Comparison of ENCODE assay signal across 8 mouse cellular contexts in the genomic region with DNA sequence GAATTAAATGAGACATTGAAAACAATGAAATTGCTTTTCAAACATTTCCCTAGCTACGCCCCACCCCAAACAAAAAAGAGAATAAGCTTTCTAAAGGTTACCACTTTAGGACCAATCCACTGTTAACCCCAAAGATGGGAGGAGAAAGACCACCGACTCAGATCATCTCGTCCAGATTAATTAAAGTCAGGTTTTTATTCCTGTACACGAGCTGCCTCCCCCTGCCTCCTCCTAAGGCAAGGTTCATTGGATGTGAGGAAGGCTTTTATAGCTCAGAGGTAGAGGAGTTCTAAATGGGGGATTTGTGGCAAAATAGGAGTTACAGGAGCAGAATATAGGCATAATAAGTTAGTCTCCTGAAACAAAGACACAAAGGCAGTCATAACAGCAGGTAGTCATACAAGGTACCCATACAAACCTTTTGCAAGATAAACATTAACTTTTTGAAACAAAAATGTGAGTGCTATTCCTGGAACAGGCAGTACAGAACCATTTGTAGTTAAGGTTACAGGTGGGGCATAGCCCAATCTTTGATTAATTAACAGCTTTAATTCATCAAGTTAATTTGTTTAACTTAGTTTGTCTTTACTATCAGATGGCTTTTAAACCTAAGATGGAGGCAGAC. TPM values are rescaled to one million over a fixed set of nuclear protein-coding genes. Genes with fewer than 3 reads are reported as not detected.
DNase-seq lines count a peak whose midpoint lies in the region; ATAC-seq lines count a peak whose summit lies in the region.

No protein-coding gene starts in this region.

- no peak; the same call in 1 of the 2 replicates for ATAC-seq in hindbrain, embryonic 14.5 days (ENCODE audit: low FRiP score)
- ATAC-seq in midbrain, embryonic 15.5 days (replicated peaks) = peak; percentile 13

- H3K27ac ChIP-seq in embryonic facial prominence, embryonic 10.5 days (replicated peaks) = peak overlapping the region; percentile 91
- H3K27ac ChIP-seq in hindbrain, embryonic 14.5 days = peak overlapping the region; percentile 10; the same call in 1 of the 2 replicates
- H3K27ac ChIP-seq in midbrain, embryonic 15.5 days = peak overlapping the region; percentile 82

- H3K4me3 ChIP-seq in embryonic facial prominence, embryonic 10.5 days = peak overlapping the region; percentile 86
- no peak overlapping the region for H3K4me3 ChIP-seq in hindbrain, embryonic 14.5 days (replicated peaks; ENCODE audit: low read length)
- H3K4me3 ChIP-seq in midbrain, embryonic 15.5 days = no peak overlapping the region

- peak overlapping the region; percentile 43 for H3K4me2 ChIP-seq in hindbrain, embryonic 14.5 days (replicated peaks)
- peak overlapping the region; percentile 42 for H3K4me2 ChIP-seq in midbrain, embryonic 15.5 days

- peaks cover 12% of the 10 kb centered on the region; the same call in 1 of the 2 replicates for H3K36me3 ChIP-seq in embryonic facial prominence, embryonic 10.5 days (replicated peaks)
- H3K36me3 ChIP-seq in hindbrain, embryonic 14.5 days (replicated peaks; ENCODE audit: control insufficient read depth, insufficient read depth) = no peaks in the 10 kb centered on the region
- H3K36me3 ChIP-seq in midbrain, embryonic 15.5 days (replicated peaks) = no peaks in the 10 kb centered on the region

- no peak overlapping the region for H3K9ac ChIP-seq in hindbrain, embryonic 14.5 days
- H3K9ac ChIP-seq in midbrain, embryonic 15.5 days = no peak overlapping the region

- DNase-seq in kidney, adult 9 months = peak; percentile 76
- no peak for DNase-seq in kidney, adult 18-20 months
- DNase-seq in embryonic facial prominence, embryonic 10.5 days (ENCODE audit: low spot score) = no peak
- no peak for DNase-seq in hindbrain, embryonic 14.5 days (ENCODE audit: low spot score)
- no peak for DNase-seq in layer of hippocampus, adult 9-10 months (ENCODE audit: low spot score)
- no peak for DNase-seq in cerebellum, postnatal 10 days
- DNase-seq in left cerebral cortex, postnatal 36 days (ENCODE audit: low spot score in 2 of 2) = no peak

- intact Hi-C loops in left cerebral cortex, postnatal 36 days (cut with DNase I) = no loop called here

- peaks cover 27% of the 10 kb centered on the region for H3K4me1 ChIP-seq in embryonic facial prominence, embryonic 10.5 days
- peaks cover 17% of the 10 kb centered on the region for H3K4me1 ChIP-seq in hindbrain, embryonic 14.5 days (replicated peaks; ENCODE audit: control insufficient read depth, insufficient read depth, low read length)
- H3K4me1 ChIP-seq in midbrain, embryonic 15.5 days = peaks cover 27% of the 10 kb centered on the region

- H3K27me3 ChIP-seq in embryonic facial prominence, embryonic 10.5 days (replicated peaks; ENCODE audit: low read depth, poor library complexity, severe bottlenecking) = no peaks in the 10 kb centered on the region
- no peaks in the 10 kb centered on the region for H3K27me3 ChIP-seq in hindbrain, embryonic 14.5 days (ENCODE audit: control insufficient read depth, insufficient read depth, low read length)
- H3K27me3 ChIP-seq in midbrain, embryonic 15.5 days (replicated peaks) = no peaks in the 10 kb centered on the region

- WGBS in embryonic facial prominence, embryonic 10.5 days = 61% methylated on average over 4 of the region's 4 CpGs
- 62% methylated on average over 4 of the region's 4 CpGs for WGBS in hindbrain, embryonic 14.5 days
- WGBS in midbrain, embryonic 15.5 days = 66% methylated on average over 4 of the region's 4 CpGs

- no peaks in the 10 kb centered on the region for H3K9me3 ChIP-seq in embryonic facial prominence, embryonic 10.5 days
- no peaks in the 10 kb centered on the region for H3K9me3 ChIP-seq in hindbrain, embryonic 14.5 days (ENCODE audit: control insufficient read depth, low read length)
- H3K9me3 ChIP-seq in midbrain, embryonic 15.5 days = no peaks in the 10 kb centered on the region

RNA-seq across cellular contexts. Expression of gene Ndufb4, which starts 0.7 kb away (rescaled TPM):
- 38.1 and 39.3 TPM in 2 replicates for polyA plus RNA-seq in embryonic facial prominence, embryonic 10.5 days (2016; fragmentation: Nextera tagmentation; extraction: Ambion mirVana)
- polyA plus RNA-seq in hindbrain, embryonic 14.5 days (2014; fragmentation: Nextera tagmentation; extraction: Ambion mirVana) = 64.5 and 69.9 TPM in 2 replicates
- polyA plus RNA-seq in midbrain, embryonic 15.5 days (2015; fragmentation: Nextera tagmentation; extraction: Ambion mirVana) = 46.3 and 49.9 TPM in 2 replicates
- 10 to 100 TPM; 65.4 to 68.8 TPM for total RNA-seq in left cerebral cortex, postnatal 36 days (2021)

Comparison
In these comparisons a context has a peak if more than half of its experiments do, and no peak if none do; other contexts are left out.
1. H3K27ac ChIP-seq: peak in every context shown above with its lines; median percentile 91 in embryonic facial prominence, embryonic 10.5 days; 82 in midbrain, embryonic 15.5 days; 10 in hindbrain, embryonic 14.5 days.